Mouse (Mus musculus): Measurements from ENCODE around the gene Tjp2. TPM values are rescaled to one million over a fixed set of nuclear protein-coding genes. Genes with fewer than 3 reads are reported as not detected.
A peak's percentile ranks its signal among the peaks of the same experiment; 100 is the strongest.
"Not testable (repeated sequence)": the region's sequence is repeated elsewhere in the genome, so short reads cannot be mapped to it uniquely, and the experiment has no call there.

The Tjp2 gene
- polyA plus RNA-seq, 1 experiment from 2014 or later: 18.3 TPM

- WGBS: 74% methylated on average over 4 of the region's 4 CpGs
- no peak overlapping the region for H3K9ac ChIP-seq (ENCODE audit: low read length)
- no peaks in the 10 kb centered on the region for H3K9me3 ChIP-seq (ENCODE audit: control insufficient read depth, low read length)
- TF ChIP-seq EP300 (optimal IDR thresholded peaks at IDR 0.05): no peak
- TF ChIP-seq CTCF (IDR thresholded peaks at IDR 0.05; ENCODE audit: low read depth): no peak
- no peak overlapping the region for H3K4me2 ChIP-seq (replicated peaks; ENCODE audit: low read depth)
- peaks cover 3% of the 10 kb centered on the region; the same call in 1 of the 2 replicates for H3K4me1 ChIP-seq (replicated peaks; ENCODE audit: control insufficient read depth, insufficient read depth)
- no peaks in the 10 kb centered on the region for H3K27me3 ChIP-seq (ENCODE audit: control insufficient read depth, insufficient read depth, low read length)
- ATAC-seq (ENCODE audit: low FRiP score, low TSS enrichment): no peak
- DNase-seq (ENCODE audit: low spot score): no peak
- no peak overlapping the region for H3K4me3 ChIP-seq (ENCODE audit: low read depth, low read length)
- H3K36me3 ChIP-seq (ENCODE audit: control insufficient read depth, insufficient read depth, low read length): no peaks in the 10 kb centered on the region
- no peak overlapping the region for H3K27ac ChIP-seq (replicated peaks)
These were observed 13.2 kb upstream of the Tjp2 start for GRCm38 (mm10) chr19:24238011-24238410.

DNA sequence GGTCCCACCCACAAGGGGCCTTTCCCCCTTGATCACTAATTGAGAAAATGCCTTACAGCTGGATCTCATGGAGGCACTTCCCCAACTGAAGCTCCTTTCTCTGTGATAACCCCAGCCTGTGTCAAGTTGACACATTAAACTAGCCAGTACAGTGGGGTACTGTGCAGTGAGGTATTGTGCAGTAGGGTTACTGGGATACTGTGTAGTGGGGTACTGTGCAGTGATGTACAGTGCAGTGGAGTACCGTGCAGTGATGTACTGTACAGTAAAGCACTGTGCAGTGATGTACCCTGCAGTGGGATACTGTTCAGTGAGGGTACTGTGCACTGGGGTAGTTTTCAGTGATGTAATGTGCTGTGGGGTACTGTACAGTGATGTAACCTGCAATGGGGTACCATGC lies 7.5 kb upstream of the Tjp2 start:
- not testable (repeated sequence) for H3K36me3 ChIP-seq (ENCODE audit: control insufficient read depth, insufficient read depth, low read length); DNase-seq (ENCODE audit: low spot score); H3K4me1 ChIP-seq (replicated peaks; ENCODE audit: control insufficient read depth, insufficient read depth); H3K4me3 ChIP-seq (ENCODE audit: low read depth, low read length); H3K4me2 ChIP-seq (replicated peaks; ENCODE audit: low read depth); H3K27me3 ChIP-seq (ENCODE audit: control insufficient read depth, insufficient read depth, low read length); H3K27ac ChIP-seq (replicated peaks); ATAC-seq (ENCODE audit: low FRiP score, low TSS enrichment); H3K9ac ChIP-seq (ENCODE audit: low read length); H3K9me3 ChIP-seq (ENCODE audit: control insufficient read depth, low read length)
- 94% methylated on average over 1 of the region's 1 CpGs for WGBS

- TF ChIP-seq CTCF (IDR thresholded peaks at IDR 0.05; ENCODE audit: low read depth) (no peak), EP300 (optimal IDR thresholded peaks at IDR 0.05) (peak; percentile 59)
- peak overlapping the region; percentile 59 for H3K4me3 ChIP-seq (ENCODE audit: low read depth, low read length)
- no peaks in the 10 kb centered on the region for H3K4me1 ChIP-seq (replicated peaks; ENCODE audit: control insufficient read depth, insufficient read depth)
- H3K4me2 ChIP-seq (replicated peaks; ENCODE audit: low read depth): peak overlapping the region; percentile 64
- ATAC-seq (ENCODE audit: low FRiP score, low TSS enrichment) (peak; percentile 90), DNase-seq (ENCODE audit: low spot score) (peak; percentile 92)
- 4% methylated on average over 17 of the region's 17 CpGs for WGBS
- peak overlapping the region; percentile 97 for H3K27ac ChIP-seq (replicated peaks)
- H3K27me3 ChIP-seq (ENCODE audit: control insufficient read depth, insufficient read depth, low read length): 0 out of 2 replicates have a peak, but pooled peaks cover 2% of the 10 kb centered on the region
- H3K9ac ChIP-seq (ENCODE audit: low read length): no peak overlapping the region
- H3K9me3 ChIP-seq (ENCODE audit: control insufficient read depth, low read length): no peaks in the 10 kb centered on the region
- H3K36me3 ChIP-seq (ENCODE audit: control insufficient read depth, insufficient read depth, low read length): no peaks in the 10 kb centered on the region
These were observed 471 bp upstream of the Tjp2 start for GRCm38 (mm10) chr19:24225305-24225696.

GRCm38 (mm10) chr19:24223851-24224251 lies 979 bp downstream of the Tjp2 start:
- Histone ChIP-seq H3K4me1 (replicated peaks; ENCODE audit: control insufficient read depth, insufficient read depth) (no peaks in the 10 kb centered on the region), H3K36me3 (ENCODE audit: control insufficient read depth, insufficient read depth, low read length) (no peaks in the 10 kb centered on the region), H3K27me3 (ENCODE audit: control insufficient read depth, insufficient read depth, low read length) (0 out of 2 replicates have a peak, but pooled peaks cover 2% of the 10 kb centered on the region), H3K27ac (replicated peaks) (peak overlapping the region; percentile 97), H3K4me2 (replicated peaks; ENCODE audit: low read depth) (peak overlapping the region; percentile 64), H3K4me3 (ENCODE audit: low read depth, low read length) (peak overlapping the region; percentile 59), H3K9ac (ENCODE audit: low read length) (peak overlapping the region; percentile 78), H3K9me3 (ENCODE audit: control insufficient read depth, low read length) (no peaks in the 10 kb centered on the region)
- WGBS: 22% methylated on average over 11 of the region's 11 CpGs
- DNase-seq (ENCODE audit: low spot score) (peak; percentile 65), ATAC-seq (ENCODE audit: low FRiP score, low TSS enrichment) (peak; percentile 48)
- no peak for TF ChIP-seq EP300 (optimal IDR thresholded peaks at IDR 0.05)
- no peak for TF ChIP-seq CTCF (IDR thresholded peaks at IDR 0.05; ENCODE audit: low read depth)

DNA sequence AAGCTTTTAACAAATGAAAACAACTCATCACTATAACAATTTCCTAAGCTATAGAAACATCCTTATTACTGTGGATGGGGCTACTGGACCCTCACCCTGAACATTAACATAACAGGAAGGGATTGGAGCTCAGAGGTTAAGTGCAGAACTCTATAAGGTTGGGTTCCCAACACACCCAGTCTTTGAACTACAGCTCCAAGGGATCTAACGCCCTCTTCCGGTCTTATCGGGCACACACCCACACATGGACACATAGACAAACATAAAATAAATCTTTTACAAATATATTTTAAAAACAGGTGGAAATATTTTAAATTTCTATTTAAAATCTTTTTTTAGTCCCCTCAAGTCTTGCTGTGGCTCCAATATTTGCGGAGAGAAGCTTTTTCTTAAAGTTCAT lies 3.4 kb downstream of the Tjp2 start:
- H3K4me1 ChIP-seq (replicated peaks; ENCODE audit: control insufficient read depth, insufficient read depth): no peaks in the 10 kb centered on the region
- no peaks in the 10 kb centered on the region for H3K9me3 ChIP-seq (ENCODE audit: control insufficient read depth, low read length)
- ATAC-seq (ENCODE audit: low FRiP score, low TSS enrichment): no peak
- no peak for DNase-seq (ENCODE audit: low spot score)
- H3K36me3 ChIP-seq (ENCODE audit: control insufficient read depth, insufficient read depth, low read length): no peaks in the 10 kb centered on the region
- H3K27me3 ChIP-seq (ENCODE audit: control insufficient read depth, insufficient read depth, low read length): 0 out of 2 replicates have a peak, but pooled peaks cover 2% of the 10 kb centered on the region
- peak overlapping the region; percentile 40 for H3K4me2 ChIP-seq (replicated peaks; ENCODE audit: low read depth)
- no peak overlapping the region for H3K27ac ChIP-seq (replicated peaks)
- TF ChIP-seq EP300 (optimal IDR thresholded peaks at IDR 0.05) (no peak), CTCF (IDR thresholded peaks at IDR 0.05; ENCODE audit: low read depth) (peak; percentile 54)
- H3K4me3 ChIP-seq (ENCODE audit: low read depth, low read length): no peak overlapping the region
- 39% methylated on average over 4 of the region's 4 CpGs for WGBS
- H3K9ac ChIP-seq (ENCODE audit: low read length): no peak overlapping the region

- DNase-seq (ENCODE audit: low spot score) (no peak), ATAC-seq (ENCODE audit: low FRiP score, low TSS enrichment) (no peak)
- Histone ChIP-seq H3K4me1 (replicated peaks; ENCODE audit: control insufficient read depth, insufficient read depth) (no peaks in the 10 kb centered on the region), H3K4me3 (ENCODE audit: low read depth, low read length) (no peak overlapping the region), H3K27ac (replicated peaks) (0 out of 2 replicates have a peak overlapping the region, but pooled peaks have one; percentile 13), H3K9me3 (ENCODE audit: control insufficient read depth, low read length) (no peaks in the 10 kb centered on the region), H3K4me2 (replicated peaks; ENCODE audit: low read depth) (peak overlapping the region; percentile 40), H3K27me3 (ENCODE audit: control insufficient read depth, insufficient read depth, low read length) (0 out of 2 replicates have a peak, but pooled peaks cover 2% of the 10 kb centered on the region), H3K9ac (ENCODE audit: low read length) (no peak overlapping the region), H3K36me3 (ENCODE audit: control insufficient read depth, insufficient read depth, low read length) (no peaks in the 10 kb centered on the region)
- 7% methylated on average over 14 of the region's 14 CpGs for WGBS
- TF ChIP-seq EP300 (optimal IDR thresholded peaks at IDR 0.05): no peak
- TF ChIP-seq CTCF (IDR thresholded peaks at IDR 0.05; ENCODE audit: low read depth): no peak
These were observed 3.9 kb downstream of the Tjp2 start for GRCm38 (mm10) chr19:24220795-24221445.

Measured in stomach, postnatal 0 days (tissue).